Mouse (Mus musculus) bone marrow, adult 2 months (tissue): Measurements from ENCODE around the gene E130114P18Rik.

Experiments
- CTCF ChIP-seq: fragments of 200-500 bp; IDR thresholded peaks from 2 replicates; pipeline ENCODE4 v1.5.1; 2011; ENCODE audit warnings: low read length, control low read depth; ENCODE audit not compliant: control insufficient read depth, insufficient read depth
- POLR2A ChIP-seq: fragments of 200-500 bp; IDR thresholded peaks from 2 replicates; pipeline ENCODE4 v1.6.1; 2011; ENCODE audit warnings: low read depth, mild to moderate bottlenecking, control low read depth, low read length, borderline replicate concordance; ENCODE audit not compliant: control insufficient read depth

DNA sequence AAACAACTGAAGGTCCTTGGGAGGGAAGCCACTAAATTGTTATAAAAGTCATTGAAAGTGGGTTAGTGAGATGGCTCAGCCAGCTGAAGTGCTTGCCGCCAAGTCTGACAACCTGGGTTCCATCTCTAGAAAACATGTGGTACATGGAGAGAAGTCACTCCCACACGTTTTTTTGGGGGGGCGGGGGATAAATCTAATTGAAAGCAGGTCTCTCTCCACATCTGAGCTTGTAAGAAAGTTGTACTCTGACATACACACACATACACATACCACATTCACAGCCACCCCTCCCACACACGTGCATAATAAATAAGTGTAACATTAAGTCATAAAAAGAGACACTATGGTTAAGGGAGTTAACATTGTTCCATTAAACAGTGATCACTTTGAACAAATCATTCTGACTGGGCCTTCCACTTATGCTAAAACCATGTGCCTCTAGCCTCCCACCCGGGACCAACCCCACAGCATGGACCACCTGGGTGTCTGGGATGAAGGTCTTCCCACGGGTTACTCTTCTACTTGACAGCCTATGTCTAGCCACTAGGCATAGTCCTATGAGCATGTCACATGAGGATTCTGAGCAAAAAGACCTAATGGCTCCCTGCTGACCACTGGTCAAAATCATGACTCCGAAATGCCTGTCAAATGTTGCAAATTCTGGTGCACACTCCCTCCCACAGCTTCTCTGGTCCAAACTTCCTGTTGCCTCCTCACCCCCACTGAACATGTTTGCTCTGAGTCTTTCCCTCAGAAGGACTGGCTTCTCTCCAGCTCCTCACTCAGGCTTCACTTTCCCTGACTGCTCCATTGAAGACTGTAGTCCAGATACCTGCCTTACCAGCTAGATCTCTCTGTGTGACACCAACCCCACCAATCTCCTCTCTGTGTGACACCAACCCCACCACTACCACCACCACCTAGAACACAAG lies 80.9 kb downstream of the E130114P18Rik start:
- TF ChIP-seq CTCF, result no peak
- TF ChIP-seq POLR2A, result no peak
